Mouse (Mus musculus) retina, embryonic 14.5 days (tissue): ENCODE data around the gene Galnt7.
A peak's percentile ranks its signal among the peaks of the same experiment; 100 is the strongest.

Source experiments
- DNase-seq: peaks from one replicate; pipeline ENCODE4 v3.0.0-alpha.2; 2015; ENCODE audit warnings: low spot score

The Galnt7 gene

DNA sequence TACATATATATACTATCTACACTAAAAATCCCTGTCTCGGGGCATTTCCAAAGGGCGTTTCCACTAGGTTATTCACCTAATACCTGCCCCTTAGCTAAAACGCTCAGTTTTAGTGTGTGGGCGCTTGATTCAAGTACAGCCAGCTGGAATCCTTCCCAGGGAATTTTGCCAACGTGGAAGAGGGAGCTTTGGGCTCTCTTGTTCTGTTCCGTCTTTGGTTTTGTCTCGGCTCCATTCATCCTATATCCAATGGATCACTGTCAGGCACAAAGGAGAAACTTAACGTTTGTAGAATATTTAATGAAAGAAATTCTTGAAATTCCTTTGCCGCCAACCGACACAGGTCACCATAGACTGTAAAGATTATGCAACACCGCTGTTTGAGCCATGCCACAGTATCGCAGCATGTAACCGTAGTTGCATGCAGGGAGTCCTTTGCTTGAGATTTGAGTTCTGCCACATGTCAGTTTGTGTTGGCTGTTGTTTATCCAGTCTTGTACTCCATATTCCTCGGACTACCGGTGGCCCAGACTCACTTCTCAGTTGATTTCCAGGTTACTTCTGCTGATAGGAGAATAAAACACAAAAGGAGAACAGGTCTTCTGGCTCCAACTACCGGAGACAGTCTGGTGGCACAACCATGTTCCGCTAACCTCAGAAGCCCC lies 153.9 kb downstream of the Galnt7 start:
- no peak for DNase-seq

DNA sequence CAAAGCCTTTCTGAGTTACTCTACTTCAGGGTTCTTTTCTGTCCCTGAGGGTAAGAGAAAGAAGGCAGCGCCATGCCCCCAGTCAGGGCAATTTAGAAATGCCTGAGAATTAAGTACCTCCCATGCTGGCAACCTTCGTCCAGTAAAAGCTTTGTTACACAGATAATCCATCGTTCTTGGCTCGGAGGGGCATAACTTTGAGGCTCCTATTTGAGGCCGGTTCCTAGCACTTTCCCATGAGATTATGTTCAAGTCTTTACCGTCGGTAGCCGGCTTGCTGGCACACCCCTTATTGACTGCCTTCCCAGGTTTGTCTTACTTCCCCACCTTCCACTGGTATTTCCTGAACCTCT lies 154.4 kb downstream of the Galnt7 start:
- no peak for DNase-seq

DNA sequence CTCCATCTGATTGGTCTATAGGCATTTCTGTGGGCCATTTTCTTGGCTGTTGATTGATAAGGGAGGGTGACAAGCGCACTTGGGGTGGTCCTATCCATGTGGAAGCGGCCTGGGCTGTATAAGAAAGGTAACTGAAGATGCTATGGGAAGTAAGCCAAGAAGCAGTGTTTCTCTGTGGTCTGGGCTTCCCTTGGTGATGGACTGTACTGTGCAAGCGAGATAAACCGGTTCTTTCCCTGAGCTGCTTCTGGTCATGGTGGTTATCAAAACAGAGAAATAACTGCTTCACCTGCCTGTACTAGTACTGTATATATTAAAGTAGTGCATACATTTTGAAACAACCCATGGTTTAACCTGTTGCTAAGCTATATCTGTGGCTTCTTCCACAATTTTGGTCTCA lies 161.0 kb downstream of the Galnt7 start:
- no peak for DNase-seq

DNA sequence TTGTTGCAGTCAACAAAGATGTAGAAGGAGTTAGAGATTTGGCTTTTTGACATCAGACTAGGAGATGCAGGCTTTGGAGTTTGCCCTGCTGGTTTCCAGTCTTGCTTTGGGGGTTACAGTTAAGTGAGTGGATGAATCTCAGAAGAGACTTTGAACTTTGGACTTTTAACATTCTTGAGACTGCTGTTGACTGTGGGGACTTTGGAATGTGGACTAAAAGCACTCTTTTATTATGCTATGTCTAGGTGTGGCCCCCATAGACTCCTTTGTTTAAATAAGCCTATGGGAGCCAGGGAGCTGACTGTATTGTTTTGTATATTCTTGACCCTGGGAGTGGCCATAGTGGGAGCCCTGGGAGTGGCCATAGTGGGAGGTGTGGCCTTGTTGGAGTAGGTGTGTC lies 162.9 kb downstream of the Galnt7 start:
- DNase-seq = no peak

DNA sequence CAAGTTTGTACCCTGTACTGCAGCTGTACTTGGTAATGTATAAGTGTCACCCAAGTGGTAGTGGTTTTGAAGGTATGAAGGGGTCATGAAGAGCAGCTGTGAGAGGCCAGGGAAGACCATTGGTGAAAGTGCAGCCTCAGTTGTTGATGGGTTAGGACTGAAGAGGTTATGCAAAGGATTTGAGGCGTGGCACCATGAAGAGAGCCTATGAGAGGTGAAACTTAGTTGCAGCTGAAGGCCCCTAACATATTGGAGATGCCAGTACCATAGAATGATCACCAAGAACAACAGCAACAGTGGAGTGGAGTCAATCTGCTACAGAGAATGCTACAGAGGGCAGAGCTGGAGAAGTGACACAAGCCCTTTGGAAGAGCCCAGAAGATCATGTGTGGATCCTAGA lies 163.5 kb downstream of the Galnt7 start:
- DNase-seq = no peak

DNA sequence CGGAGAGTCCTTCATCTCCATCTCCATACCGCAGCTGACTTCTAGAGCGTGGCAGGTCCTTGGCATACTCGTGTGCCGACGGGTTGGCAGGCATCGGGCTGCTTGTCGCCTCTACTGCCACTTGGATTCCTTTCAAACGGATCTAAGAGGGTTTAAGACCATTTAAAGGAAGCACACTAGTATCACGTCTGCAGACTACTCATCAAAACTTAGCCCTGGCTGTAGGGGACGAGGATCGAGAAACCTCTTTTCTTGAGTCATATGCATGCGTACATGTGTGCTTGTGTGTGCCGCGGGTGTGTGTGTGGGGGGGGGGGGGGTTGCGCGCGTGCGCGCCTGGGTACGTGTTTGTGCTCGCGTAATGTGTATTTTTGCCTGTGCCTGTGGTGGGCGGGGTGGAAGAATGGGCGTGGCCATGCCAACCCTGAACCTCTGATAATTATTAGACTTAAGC lies 164.5 kb downstream of the Galnt7 start:
- peak; percentile 69 for DNase-seq

DNA sequence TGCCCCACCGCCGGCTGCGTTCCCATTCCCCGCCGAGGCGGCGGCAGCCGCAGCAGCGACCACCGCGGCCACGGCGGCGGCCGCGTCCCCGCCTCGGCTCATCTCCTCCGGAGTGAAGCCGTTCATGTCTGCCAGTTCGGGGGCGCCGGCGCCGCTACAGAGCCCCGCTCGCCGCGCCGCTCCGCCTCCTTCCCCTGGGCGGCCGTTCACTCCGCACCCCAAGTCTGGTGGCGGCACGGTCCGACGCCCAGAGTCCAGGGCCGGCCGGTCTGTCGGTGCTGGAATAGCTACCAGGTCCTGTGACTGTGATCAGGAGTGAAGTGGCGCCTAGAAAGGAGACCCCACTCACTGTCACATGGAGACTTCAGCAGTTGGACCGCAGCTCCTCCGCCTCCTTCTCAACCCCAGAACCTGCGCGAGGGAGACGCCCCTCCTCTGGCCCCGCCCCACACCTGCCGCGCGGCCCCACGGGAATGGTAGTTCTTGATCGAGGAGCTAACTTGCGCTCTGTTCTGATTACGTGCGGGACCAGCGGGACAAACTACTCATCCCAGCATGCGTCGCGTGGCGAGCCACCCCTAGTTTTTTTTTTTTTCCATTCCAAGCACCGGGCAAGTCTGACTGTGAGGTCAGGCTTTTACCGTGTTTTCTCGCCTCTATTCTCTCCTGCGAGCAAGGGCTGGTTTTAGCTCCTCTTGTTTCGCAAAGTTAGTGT lies 165.2 kb downstream of the Galnt7 start, which contains the start of gene Sap30:
Sap30 (minus strand) TSS at position 420 of the 715 bp plus-strand sequence.
- peak; percentile 98 for DNase-seq

DNA sequence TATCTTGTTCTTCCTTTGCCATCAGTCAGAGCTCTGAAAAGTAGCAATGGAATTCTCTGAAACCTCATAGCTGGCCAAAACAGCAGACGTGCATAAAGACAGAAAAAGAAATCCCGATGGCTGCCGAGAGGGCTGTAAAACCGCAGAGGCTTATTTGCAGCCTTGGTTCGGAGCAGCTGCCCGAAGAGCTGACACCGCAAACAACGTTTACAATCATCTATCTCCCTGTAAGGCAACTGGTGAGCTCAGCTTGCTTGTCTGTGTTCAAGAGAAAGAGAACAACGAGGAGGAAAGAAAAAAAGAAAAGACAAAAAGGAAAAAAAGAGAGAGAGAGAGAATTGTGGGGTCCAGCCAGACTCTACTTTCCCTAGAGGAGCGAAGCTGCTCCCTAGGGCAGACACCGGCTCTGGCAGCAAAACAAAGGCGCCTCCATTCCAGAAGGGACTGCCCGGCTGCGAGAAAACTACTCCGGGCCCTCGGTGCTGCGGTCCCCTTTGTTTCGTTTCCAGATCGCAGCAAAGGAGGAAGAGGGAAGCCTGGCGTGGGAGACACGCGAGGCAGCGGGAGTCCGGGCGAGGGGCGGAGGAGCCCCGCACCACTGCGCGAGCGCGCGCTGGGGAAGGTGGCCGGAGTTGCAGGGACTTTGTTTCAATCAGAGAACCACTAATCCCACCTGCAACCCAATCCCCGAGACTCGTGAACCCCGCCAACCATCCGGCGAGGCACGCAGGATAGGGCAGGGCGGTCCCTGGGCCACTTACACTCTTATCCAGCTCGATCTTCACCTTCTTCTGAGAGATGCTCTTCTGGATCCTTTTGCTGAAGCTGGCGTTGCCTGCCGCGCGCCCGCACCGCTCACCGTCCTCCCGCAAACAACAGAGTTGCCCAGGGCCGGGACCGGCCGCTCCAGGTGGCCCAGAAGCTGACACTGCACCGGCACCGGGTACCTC lies 166.1 kb downstream of the Galnt7 start:
- DNase-seq = peak; percentile 69

DNA sequence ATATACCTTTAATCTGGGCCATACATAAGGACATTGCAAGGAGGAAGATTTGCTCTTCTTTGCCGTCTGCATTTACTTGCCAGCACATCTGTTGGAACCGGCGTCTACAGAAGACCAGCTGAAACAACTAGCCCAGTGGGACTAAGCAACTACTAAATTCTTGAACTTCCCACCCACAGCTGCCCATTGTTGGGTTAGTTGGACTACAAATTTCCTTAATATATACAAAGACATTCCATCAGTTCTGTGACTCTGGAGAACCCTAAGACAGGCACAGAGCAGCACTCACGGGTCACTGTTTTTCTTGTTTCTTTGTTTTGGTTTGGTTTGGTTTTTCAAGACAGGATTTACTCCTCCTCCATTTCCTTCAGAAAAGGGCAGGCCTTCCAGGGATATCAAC lies 172.2 kb downstream of the Galnt7 start:
- DNase-seq = no peak

DNA sequence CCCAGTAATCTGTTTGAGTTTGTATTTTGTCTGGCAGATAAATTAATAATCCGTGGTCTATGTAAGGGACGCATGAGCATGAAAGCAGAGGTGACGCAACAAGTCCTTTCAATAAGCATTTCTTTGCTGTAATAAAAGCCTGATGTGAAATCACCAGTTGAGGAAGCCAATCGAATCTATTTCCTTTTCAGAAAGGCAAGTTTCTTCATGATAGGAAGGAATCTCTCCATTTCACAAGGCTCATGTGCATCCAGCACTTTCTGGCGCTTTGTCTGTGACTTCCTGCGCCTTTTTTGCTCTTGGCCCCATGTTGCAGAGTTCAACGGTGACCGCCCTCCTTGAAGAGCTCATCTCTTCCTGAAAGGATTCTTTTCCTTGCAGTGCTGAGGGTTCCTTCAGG lies 173.1 kb downstream of the Galnt7 start:
- no peak for DNase-seq

DNA sequence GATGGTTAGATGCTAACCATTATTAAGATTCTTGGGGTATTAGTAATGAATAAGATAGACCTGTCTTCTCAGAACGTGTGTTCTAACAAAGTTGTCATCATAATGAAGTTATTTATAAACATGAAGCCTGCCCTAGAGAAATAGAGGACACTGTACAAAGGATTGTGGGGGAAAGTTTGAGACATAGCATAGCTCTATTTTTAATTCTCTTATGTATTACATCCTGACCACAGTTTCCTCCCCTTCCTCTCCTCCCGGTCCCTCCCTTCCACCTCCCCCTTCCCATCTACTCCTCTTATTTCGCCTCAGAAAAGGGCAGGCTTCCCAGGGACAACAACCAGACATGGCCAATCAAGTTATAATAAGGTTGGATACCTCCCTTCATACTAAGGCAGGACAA lies 174.4 kb downstream of the Galnt7 start:
- DNase-seq = no peak
